Mouse (Mus musculus) cerebellum, postnatal 10 days (tissue): ENCODE measurements around the gene Inka2.

Experiments used
- DNase-seq, 2 experiments: peaks; one replicate each; pipeline ENCODE4 v3.0.0; 2021; ENCODE audit warnings: mixed read lengths in 2 of 2

The Inka2 gene

GRCm38 (mm10) chr3:105726037-105726436, 21.6 kb downstream of the Inka2 start:
- peak; percentile 86 to 91 for DNase-seq

- no peak for DNase-seq
These were observed 28.0 kb downstream of the Inka2 start for GRCm38 (mm10) chr3:105732360-105732759.

GRCm38 (mm10) chr3:105733538-105733937, 29.1 kb downstream of the Inka2 start:
- DNase-seq, result peak in 1 of 2 experiments; percentile 19

- no peak for DNase-seq
These were observed 30.9 kb downstream of the Inka2 start for GRCm38 (mm10) chr3:105735285-105735684.

GRCm38 (mm10) chr3:105736148-105736547, 31.7 kb downstream of the Inka2 start:
- DNase-seq, result no peak

GRCm38 (mm10) chr3:105737070-105737469, 32.7 kb downstream of the Inka2 start:
- DNase-seq, result no peak

GRCm38 (mm10) chr3:105737666-105738065, 33.3 kb downstream of the Inka2 start:
- DNase-seq, result no peak

- no peak for DNase-seq
These were observed 42.1 kb downstream of the Inka2 start for GRCm38 (mm10) chr3:105746542-105746941.

- no peak for DNase-seq
These were observed 46.4 kb downstream of the Inka2 start for GRCm38 (mm10) chr3:105750810-105751209.

- DNase-seq, result no peak
These were observed 49.8 kb downstream of the Inka2 start for GRCm38 (mm10) chr3:105754184-105754583.

- DNase-seq, result no peak
These were observed 50.7 kb downstream of the Inka2 start for GRCm38 (mm10) chr3:105755123-105755522.

GRCm38 (mm10) chr3:105756505-105756904, 52.1 kb downstream of the Inka2 start:
- DNase-seq, result no peak

- peak in 1 of 2 experiments; percentile 11 for DNase-seq
These were observed 53.1 kb downstream of the Inka2 start for GRCm38 (mm10) chr3:105757323-105758083.

- DNase-seq, result no peak
These were observed 53.7 kb downstream of the Inka2 start for GRCm38 (mm10) chr3:105758098-105758497.

- DNase-seq, result no peak
These were observed 54.3 kb downstream of the Inka2 start for GRCm38 (mm10) chr3:105758658-105759057.

GRCm38 (mm10) chr3:105760063-105760462, 55.7 kb downstream of the Inka2 start:
- no peak for DNase-seq

- DNase-seq, result no peak
These were observed 58.9 kb downstream of the Inka2 start for GRCm38 (mm10) chr3:105763132-105763851.

- no peak for DNase-seq
These were observed 64.1 kb downstream of the Inka2 start for GRCm38 (mm10) chr3:105768529-105768928.

GRCm38 (mm10) chr3:105769380-105769779, 65.0 kb downstream of the Inka2 start:
- no peak for DNase-seq
